Mouse (Mus musculus): ENCODE measurements around the gene Abcb9.

Gene Abcb9

GRCm38 (mm10) chr5:124014180-124014579, 81.4 kb downstream of the Abcb9 start:
- no peak for DNase-seq (ENCODE audit: low read depth, low spot score)

- DNase-seq (ENCODE audit: low read depth, low spot score), result no peak
Measured at GRCm38 (mm10) chr5:124013747-124014146, 81.9 kb downstream of the Abcb9 start.

- DNase-seq (ENCODE audit: low read depth, low spot score), result no peak
Measured at GRCm38 (mm10) chr5:124012885-124013284, 82.7 kb downstream of the Abcb9 start.

GRCm38 (mm10) chr5:124011927-124012326, 83.7 kb downstream of the Abcb9 start:
- DNase-seq (ENCODE audit: low read depth, low spot score), result no peak

All from brain, embryonic 18.5 days (tissue).